Mouse (Mus musculus): ENCODE measurements around the gene Mrap. TPM values are rescaled to one million over a fixed set of nuclear protein-coding genes. Genes with fewer than 3 reads are reported as not detected.

Mrap gene
- total RNA-seq, 2 experiments from 2014 or later = 21.5 to 27.5 TPM

Other genes starting within 250 kb of the Mrap start
- gene Mis18a, start 10.8 kb upstream of the Mrap start, total RNA-seq (2021) = 1 to 10 TPM; 5.3 to 5.9 TPM
- gene Urb1, start 72.2 kb downstream of the Mrap start, total RNA-seq (2021) = 10 to 100 TPM; 10.8 to 11.3 TPM
- gene Eva1c, start 88.5 kb downstream of the Mrap start, total RNA-seq (2021) = 1 to 10 TPM; 1.6 to 2.9 TPM
- 10 to 100 TPM; 29.3 to 34.5 TPM for gene Cfap298, start 196.9 kb downstream of the Mrap start, total RNA-seq (2021)

Measured in heart, postnatal 10 days (tissue).